Mouse (Mus musculus) retina, embryonic 14.5 days (tissue): ENCODE data around the gene Fam221b.

Experiments used
- DNase-seq: peaks from one replicate; pipeline ENCODE4 v3.0.0-alpha.2; 2015; ENCODE audit warnings: low spot score

Fam221b gene

DNA sequence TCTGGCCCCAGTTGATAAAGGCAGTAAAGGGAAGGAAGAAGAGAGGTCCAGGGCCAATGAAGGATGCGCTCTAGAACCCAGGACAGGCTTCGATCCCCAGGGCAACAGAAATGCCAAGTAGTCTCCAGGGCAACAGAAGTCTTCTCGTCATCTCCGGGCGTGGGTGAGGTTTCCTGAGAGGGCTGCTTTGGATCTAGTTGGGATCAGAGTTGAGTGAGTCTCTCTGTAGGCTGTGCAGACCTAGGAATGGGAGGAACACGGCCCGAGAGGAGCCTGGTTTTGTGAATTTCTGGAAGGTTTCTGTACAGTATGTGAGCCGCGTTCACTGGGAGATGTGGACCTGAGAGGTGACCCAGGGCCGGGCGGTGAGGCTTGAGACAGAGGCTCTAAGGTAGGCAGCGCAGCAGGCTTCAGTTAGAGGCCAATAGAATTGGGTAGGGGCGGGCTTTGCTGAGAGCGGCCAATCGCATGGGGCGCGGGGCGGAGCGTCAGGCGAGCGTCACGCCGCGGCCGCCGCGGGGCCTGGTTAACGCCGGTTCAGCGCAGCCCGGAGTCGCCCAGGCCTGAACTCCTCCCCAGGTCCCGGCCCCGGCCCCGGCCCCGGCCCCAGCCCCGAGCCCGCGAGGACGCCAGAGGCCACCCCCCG is at the start of gene Fam221b, which contains the start of gene Tmem8b:
TSS of gene Fam221b (minus strand) at position 364 of the 646 bp plus-strand sequence.
TSS of gene Tmem8b (plus strand) at position 190 of the 646 bp plus-strand sequence.
- DNase-seq = peak; percentile 92

DNA sequence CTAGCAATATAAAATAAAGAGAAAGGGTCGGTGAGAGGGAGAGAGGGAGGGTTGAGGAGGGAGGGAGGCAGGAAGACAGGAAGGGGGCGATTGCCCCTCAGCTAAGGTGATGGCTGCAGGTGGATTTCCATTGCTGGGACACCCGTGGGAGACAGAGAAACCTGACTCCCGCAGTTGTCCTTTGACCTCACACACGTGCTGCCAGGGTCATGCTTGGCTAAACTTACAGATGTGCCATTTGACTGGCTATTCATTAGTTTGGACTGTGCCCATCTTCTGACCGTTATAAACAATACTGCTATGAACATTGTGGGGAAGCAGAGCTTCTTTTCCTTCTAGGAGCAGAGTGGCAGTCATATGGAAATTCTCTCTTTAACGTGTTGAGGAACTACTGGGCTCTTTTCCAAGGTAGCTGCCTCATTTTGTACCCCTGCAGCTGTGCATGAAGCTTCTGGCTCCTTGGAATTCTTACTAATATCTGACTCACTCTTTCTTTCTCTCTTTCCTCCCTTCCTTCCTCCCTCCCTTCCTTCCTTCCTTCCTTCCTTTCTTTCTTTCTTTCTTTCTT is 44.8 kb upstream of the Fam221b start:
- DNase-seq = no peak

DNA sequence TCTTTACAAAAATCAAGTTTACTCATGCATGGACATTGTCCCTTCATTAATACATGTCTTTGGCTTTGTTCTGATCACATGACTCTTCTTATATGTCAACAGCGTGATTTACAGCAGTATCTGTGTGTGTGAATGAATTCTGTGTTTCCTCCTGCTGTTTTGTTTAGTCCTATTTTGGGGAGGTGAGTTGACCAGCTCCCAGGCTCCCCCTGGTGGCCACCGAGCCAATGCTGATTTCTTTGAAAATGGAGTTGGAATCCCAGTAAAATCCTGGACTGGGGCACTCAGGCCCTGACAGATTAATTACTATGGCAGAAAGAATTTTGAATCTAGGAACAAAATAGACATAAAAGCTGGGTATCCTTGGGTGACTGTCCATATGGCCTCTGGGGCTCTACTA is 42.9 kb upstream of the Fam221b start:
- DNase-seq = peak; percentile 83

DNA sequence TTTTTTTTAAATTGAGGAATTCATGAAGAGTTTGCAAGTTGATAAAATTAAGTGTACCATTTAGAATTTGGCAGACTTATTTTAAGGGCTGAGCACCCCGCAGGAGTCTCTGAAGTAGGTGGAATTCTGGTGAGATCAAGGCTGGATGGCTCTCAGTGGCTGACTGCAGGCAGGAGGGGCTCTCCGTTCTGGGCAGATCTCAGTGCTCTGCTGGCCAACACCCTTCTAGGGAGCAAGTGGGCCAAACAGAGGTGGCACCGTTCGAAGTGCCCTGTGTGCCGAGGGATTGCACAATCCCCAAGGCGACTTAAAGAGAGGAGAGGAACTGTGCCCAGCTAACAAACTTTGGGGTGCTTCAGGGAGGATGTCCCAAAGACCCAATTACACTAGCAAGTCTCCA is 40.9 kb upstream of the Fam221b start, which contains the start of gene Olfr71:
TSS of gene Olfr71 (minus strand) at position 387 of the 400 bp plus-strand sequence.
- no peak for DNase-seq

DNA sequence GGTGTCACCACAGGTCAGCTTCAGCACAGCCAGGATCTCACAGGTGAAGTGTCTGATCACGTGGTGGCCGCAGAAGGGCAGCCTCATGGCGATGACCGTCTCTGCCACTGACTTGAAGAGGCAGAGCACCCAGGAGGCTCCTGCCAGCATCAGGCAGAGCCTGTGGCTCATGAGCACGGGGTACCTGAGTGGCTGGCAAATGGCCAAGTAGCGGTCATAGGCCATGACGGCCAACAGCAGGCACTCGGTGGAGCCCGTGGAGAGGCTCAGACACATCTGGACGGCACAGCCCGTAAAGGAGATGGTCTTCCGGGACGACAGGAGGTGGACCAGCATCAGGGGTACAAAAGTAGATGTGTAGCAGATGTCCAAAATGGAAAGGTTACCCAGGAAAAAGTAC is 37.0 kb upstream of the Fam221b start:
- DNase-seq = no peak

DNA sequence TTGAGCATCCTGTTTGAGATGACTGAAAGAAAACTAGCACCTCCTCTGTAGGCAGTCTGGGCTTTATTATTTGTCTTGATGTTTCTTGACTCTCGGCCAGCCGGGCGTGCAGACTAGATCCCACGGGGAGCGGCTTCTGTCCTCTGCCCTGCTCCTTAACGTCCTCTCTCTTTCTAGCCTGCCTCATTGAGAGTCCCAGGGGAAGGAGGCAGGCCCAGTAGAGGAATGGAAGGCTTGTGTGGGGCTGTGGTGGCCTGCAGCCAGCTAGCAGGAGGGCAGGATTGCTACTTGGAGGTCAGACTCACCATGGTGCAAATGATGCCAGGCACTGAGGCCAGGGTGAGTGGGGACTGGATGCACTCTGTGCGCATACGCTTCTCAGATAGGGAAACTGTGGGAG is 34.9 kb upstream of the Fam221b start:
- DNase-seq = no peak

DNA sequence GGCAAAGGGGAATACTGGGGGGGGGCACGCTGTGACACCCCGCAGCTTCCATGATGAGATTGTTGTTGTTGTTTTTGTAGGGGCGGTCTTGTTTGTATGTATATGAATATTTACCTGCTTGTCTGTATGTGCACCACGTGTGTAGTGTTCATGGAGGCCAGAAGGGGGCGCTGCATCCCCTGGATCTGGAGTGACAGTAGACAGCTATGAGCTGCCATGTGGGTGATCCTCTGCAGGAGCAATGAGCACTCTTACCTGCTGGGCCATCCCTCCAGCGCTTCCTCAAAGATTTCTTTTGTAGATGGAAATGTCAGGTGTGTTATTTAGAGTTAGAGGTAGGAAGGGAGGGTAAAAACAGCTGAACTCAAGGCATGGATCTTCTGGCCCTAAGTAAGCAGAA is 34.5 kb upstream of the Fam221b start:
- no peak for DNase-seq

DNA sequence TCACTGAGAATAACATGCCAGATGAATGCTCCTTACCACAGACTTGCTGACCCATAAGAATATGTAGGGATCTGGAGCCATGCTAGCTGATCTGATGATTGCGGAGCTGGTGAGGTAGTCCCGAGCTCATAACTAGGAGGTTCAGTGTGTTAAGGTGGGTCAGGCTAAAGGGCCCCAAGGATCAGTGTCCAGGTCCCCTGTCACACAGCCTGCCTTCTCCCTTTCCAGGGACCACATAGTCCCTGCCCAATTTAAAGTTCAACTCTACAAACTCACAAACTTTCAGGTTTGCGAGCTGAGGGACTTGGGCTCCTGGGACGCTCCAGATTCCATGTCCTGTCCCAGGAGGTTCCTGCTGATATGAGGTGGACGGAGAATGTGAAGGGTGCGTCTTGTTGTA is 31.8 kb upstream of the Fam221b start, which contains the start of gene Olfr70:
TSS of gene Olfr70 (minus strand) at position 101 of the 400 bp plus-strand sequence.
- no peak for DNase-seq

DNA sequence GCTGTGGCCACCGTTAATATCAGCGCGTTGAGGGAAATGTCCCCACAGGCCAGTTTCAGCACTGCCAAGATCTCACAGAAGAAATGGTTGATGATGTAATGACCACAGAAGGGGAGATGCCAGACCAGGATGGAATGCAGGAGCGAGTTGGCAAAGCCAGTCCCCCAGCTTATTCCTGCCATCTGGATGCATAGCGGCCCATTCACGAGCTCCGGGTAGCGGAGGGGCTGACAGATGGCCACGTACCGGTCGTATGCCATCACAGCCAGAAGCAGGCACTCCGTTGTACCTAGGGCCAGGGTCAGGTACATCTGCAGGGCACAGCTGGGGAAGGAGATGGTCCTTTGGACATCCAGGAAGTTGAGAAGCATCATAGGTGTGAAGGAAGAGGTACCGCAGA is 27.6 kb upstream of the Fam221b start:
- DNase-seq = no peak

DNA sequence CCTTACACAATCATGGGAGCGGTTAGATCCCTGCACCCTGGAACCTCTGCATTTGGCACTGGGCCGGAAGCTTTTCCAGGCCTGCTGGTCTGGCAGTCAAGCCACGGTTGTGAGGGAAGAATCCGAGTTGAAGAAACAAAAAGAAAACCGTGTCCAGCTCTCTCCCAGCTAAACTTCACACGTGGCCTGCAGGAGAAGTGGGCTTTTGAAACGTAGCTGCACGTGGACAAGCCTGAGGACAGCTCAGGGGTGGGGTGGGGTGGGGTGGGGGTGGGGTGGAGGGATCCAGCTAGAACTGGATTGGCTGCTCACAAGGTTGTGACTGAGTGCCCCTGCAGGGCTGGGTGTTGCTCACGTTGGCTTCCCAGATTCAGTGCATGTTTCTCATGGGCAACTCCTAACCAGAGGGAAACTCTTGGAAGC is 26.3 kb upstream of the Fam221b start:
- no peak for DNase-seq

DNA sequence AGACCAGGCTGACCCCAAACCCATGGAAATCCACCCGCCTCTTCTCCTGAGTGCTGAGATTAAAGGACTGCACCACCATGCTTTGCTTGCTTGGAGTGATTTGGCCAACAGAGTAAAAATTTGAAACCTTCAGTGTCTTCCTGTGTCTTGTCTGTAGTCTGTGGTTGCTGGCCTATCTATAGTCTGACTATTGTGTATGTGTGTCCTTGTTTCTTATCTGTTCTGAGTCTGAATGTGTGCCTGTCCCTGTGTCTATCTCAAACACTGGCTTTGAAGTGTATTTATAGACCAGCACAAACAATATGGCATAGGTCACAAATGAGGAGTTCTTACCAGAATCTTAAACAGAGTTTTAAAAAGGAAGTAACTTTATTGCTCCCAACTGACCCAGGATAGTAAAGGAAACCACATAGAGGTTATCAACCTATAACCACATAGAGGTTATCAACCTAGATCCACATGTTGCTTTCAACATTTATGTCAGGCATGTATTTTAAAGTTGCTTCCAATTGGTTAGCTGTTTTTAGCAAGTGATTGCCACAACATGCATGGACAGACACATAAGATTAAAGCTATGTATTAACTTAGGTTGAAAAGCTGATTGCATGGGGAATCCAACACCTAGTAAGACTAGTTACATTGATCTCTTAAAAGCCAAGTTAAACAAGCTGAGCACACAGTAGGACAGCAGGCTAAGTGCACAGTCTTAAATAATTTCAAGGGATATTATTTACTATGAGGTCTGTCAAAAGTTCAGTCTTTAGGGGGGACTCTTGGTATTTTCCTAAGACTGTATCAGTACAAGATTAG is 25.7 kb upstream of the Fam221b start:
- no peak for DNase-seq

DNA sequence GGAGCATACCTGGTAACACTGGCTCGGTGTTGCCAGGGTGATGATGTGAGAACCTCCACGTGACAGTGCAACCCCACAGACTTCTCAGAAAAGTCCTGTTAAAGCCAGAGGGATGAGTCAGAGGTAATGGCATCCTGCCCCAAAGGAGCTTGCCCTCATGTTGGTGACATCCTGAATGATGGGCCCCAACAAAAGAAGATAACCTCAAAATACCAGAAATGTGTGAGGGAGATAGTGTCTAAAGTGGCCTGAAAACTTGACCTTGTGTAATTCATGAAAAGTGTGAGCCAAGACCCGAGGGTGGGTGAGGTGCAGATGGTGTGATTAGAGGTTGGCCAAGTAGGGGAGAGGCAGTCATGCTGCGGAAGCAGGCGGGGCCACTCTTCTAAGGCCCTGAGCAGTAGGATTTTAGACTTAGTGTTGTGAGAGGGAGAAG is 24.9 kb upstream of the Fam221b start:
- no peak for DNase-seq

DNA sequence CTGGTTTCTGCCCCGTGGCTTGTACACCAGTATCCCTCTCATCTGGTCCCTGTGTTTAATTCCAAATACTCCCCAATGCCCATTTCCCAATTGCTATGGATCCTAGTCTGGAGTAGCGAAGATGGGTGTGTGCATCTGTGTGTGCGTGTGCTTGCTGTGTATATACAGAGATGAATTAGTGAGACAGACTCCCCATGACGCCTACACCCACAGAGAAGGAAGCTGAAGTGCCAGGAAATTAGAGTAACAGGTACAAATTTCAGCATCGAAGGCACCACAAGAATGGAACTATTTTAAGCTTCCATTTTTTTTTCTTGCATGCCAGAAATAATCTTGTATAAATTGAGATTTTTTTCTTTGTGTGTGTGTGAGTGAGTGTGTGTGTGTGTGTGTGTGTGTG is 22.1 kb upstream of the Fam221b start:
- no peak for DNase-seq

DNA sequence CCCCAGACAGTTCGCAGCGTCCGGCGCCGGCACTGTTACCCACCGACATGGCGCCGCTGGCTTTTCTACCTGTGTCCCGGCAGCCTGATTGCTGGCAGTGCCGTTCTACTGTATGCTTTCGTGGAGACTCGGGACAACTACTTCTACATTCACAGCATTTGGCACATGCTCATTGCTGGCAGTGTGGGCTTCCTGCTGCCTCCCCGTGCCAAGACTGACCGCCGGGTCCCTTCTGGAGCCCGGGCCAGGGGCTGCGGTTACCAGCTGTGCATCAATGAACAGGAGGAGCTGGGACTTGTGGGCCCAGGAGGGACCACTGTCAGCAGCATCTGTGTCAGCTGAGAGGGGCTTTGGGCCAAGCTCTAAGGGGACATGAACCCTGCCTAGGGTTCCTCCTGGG is 21.1 kb upstream of the Fam221b start:
- no peak for DNase-seq

DNA sequence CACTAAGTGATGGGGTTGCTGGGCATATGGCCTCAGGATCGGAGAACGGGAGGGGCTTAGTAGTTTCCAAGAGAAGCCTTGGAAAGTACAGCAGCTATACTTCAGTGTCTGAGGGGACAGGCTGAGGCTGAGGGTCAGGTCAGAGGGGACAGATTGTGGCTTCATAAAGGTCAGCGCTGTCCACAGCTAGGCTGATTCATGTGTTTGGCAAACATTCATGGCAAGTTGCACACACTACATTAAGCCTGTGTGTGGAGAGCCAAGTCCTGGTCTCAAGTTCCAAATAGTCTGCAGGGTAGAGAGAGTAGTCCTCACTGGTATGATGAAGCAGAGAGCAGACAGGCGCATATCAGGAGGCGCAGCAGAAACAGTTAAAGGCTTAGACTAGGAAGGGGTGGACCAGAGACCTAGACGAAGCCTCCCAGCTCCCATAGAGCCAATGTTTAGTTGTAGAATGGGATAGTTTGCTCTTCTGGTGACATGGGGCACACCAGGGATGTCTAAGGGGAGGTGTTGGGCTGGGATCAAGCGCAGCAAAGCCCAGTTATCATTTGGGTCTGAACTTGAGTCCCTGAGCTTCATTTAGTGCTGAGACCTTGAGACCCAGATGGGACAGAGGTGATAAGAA is 10.6 kb upstream of the Fam221b start:
- DNase-seq = no peak

DNA sequence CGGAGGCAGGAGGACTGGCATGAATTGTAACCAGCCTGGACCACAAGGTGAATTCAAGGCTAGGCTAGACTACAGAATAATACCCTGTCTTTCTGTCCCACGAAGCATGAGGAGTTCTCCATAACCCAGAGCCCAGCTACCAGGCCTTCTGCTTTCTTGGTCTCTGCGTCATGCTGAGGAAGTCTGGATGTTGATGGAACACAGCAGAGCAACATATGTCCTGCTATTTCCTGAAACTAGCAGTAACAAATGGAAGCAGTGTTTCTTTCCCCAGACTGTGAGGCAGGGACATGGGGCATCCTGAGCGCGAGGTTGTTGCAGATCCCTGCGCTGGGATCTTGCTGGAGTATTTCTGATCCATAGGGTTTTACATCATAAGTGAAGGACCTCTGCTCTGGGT is 9.6 kb upstream of the Fam221b start:
- DNase-seq = no peak

DNA sequence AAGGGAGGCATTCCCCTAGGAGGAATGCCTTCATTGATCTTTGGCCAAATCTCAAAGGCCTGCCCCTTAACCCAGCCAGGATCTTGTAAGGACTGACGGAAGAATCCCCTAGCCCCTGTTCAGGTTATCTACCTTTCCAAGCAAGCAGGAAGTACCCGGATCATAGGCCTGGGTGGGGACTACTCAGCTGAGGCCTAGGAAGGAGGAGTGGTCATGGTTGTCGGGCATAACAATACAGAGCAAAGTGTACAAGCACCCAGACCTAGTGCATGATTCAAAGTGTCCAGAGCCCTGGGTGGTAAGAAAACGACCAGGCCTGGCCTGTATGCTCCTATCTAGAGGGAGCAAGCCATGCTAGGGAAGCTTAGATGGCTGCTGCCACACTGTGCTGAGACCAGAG is 6.7 kb upstream of the Fam221b start:
- no peak for DNase-seq

DNA sequence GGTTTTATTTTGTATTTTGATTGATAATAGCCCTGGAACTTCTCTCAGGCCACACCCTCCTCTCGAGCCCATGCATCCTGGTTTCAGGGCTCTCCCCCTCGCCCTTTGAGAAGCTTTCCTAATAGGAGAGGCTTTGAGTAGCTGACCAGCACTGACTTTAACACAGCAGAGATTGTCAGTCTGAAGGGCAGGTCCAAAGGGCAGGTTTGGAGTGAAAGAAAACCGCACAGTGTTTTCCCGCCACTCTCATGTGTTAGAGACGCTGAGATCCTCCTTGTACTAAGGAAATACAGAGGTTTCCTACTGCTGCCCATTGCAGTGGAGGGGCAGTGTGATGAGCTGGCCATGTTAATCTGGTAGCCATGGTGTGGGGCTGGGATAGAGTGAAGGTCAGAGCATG is 6.0 kb upstream of the Fam221b start:
- no peak for DNase-seq

DNA sequence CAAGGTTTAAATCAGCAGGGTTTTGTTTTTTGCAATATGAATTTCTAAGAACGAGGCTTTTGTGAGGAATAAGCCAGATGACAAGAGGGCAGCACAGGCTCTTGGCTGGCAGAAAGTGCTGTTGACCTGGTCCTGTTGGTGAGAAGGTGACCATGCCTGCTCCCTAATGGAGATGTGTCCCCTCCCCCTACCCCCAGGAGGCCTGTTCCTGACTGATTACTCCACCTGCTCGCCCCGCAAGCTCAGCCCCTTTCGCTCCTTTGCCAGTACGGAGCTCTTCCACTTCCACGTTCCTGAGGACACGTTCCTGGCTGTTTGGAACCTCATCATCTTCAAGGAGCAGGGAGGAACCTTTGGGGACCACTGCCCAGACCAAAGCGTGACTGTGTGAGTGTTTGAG is 4.8 kb upstream of the Fam221b start:
- DNase-seq = no peak

DNA sequence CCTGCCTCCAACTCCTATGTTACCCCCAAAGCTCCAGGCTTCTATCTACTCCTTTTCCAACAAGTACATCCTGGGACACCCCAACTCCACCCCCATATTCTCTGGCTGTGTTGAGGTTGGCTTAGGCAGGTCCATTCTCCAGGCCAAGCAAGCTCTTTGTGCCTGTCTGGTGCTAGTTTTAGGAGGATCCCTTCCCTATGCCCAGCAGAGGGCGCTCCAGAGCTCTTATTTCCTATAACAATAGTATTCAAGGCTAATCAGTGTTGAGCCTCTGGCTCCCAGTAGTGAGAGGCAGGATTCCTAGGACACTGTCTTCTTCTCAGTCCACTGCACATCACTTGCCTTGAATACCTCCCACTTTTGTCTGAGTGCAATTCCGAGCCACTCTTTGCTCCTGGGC is 3.1 kb upstream of the Fam221b start:
- peak; percentile 99 for DNase-seq

DNA sequence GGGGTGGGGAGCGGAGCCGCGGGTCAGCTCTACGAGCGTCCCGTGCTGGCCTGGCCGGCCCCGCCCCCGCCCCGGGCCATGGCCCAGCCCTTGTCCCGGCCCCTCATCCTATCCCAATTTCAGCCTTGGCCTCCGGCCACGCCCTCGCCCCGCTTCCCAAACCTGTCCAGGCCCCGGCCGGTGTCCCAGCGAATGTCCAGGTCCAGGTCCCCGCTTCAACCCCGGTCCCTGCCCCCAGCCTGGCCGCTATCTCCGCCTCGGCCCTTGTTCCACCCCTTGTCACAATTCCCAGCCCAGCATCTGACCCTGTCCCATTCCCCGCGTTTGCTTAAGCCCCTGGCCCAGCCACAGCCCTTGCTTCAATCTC is 466 bp upstream of the Fam221b start:
- DNase-seq = no peak

DNA sequence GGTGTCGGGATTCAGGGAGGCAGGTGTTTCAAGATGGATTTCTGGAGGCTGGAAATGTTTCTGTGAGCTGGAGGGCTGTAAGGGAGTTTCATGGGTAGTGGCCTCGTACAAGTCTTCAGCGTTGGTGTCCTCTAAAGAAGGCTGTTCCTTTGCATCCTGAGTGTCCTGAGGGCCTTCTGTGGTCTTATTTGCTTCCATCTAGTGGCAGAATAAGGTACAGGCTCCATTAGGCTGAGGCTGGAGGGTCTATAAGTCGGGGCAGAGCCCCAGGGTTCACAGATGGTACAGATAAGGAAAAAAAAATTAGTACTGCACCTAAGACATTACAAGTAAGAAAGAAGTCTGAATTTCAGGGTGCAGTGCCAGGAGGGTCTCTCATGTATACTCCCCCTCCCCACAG is 2.5 kb downstream of the Fam221b start:
- peak; percentile 68 for DNase-seq

DNA sequence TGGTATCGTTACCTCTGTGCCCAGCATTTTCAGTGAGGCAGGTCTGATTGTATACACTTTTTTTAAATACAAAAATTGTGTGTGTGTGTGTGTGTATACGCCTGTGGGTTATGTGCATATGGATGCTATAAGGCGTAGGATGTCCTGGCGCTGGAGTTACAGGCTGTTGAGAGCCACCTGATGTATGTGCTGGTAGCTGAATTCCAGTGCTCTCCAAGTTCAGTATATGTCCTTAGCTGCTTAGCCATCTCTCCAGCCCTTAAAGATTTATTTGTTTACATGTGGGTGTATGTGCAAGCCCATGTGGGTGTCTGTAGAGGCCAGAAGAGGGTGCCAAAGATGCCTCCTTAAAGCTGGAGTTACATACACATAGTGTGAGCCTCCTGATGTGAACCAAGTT is 11.8 kb downstream of the Fam221b start:
- no peak for DNase-seq
